Mouse (Mus musculus): ENCODE measurements around the gene Cabp2. TPM values are rescaled to one million over a fixed set of nuclear protein-coding genes. Genes with fewer than 3 reads are reported as not detected.
A peak's percentile ranks its signal among the peaks of the same experiment; 100 is the strongest.
"Not testable (repeated sequence)": the region's sequence is repeated elsewhere in the genome, so short reads cannot be mapped to it uniquely, and the experiment has no call there.

Cabp2 gene
- total RNA-seq, 2 experiments from 2014 or later, result not detected

GRCm38 (mm10) chr19:4117006-4117405 lies 35.6 kb downstream of the Cabp2 start:
- intact Hi-C loops (cut with DNase I), result no loop called here
- no peak for DNase-seq (ENCODE audit: low spot score in 2 of 2)

DNA sequence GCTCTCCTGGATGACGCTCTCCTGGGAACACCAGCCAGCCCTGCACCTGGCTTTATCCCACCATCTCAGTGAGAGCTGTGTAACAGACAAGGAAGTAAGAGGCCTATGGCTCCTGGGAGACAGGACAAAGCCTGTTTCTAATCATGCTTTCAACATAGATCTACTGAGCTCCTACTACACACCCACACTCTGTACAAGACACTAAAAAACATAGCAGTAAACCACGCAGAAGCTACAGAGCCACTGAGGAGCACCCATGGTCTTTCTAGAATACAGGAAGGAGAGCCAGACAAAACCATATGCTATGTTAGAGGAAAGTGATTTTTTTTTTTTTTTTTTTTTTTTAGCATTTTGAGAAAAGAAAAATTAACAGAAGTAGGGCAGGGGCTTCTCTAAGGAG lies 37.0 kb downstream of the Cabp2 start:
- no peak for DNase-seq (ENCODE audit: low spot score in 2 of 2)
- intact Hi-C loops (cut with DNase I), result no loop called here

DNA sequence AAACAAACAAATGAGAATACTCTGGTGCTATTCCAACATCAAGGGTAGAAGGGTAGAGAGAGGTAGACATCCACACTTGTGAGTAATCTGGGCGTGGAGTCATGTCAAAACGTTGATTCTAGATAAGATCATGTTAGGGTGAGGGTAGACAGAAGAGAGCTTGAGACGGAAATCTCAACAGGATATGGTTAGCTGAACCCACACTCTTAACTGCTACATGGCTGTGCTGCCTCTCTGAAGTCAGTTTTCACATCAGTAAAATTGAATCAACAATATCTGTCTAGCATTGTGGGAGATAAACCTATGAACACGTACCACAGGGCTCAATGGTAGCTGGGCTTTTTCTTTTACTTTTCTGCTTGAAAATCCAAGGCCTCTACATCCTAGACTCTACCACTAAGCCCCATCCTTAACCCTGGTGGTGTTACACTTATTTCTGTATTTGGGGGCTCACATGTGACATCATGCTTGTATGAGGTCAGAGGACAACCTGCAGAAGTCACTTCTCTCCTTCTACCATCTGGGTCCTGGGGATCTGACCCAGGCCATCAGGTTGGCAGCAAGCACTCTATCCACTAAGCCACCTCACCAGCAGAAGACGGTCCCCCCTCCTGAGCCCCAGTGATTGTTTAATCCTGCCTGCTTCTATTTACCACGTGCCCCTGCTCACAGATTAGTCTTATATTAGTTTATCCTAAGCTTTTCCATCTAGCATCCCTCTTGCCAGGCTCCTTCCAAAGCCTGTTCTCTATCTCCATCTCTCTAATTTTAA lies 38.5 kb downstream of the Cabp2 start:
- DNase-seq (ENCODE audit: low spot score in 2 of 2), result no peak
- intact Hi-C loops (cut with DNase I), result no loop called here

DNA sequence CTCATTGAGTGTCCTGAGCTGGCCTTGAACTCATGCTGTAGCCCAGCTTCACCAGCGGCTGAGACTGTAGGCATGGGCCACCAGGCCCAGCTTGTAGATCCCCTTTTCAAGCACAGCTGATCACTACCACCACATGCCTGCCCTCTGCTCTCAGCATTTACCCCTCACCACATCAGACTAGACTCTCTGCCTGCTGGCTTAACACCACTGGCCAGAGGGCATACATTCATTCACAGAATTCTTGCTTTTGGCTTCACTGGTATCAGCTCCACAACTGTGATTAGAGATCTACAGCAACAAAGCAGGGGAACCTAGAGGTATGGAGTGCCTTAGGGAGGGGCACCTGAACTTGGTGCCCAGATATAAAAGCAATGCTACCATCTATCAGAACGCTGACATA lies 39.1 kb downstream of the Cabp2 start:
- DNase-seq (ENCODE audit: low spot score in 2 of 2), result no peak
- intact Hi-C loops (cut with DNase I), result no loop called here

DNA sequence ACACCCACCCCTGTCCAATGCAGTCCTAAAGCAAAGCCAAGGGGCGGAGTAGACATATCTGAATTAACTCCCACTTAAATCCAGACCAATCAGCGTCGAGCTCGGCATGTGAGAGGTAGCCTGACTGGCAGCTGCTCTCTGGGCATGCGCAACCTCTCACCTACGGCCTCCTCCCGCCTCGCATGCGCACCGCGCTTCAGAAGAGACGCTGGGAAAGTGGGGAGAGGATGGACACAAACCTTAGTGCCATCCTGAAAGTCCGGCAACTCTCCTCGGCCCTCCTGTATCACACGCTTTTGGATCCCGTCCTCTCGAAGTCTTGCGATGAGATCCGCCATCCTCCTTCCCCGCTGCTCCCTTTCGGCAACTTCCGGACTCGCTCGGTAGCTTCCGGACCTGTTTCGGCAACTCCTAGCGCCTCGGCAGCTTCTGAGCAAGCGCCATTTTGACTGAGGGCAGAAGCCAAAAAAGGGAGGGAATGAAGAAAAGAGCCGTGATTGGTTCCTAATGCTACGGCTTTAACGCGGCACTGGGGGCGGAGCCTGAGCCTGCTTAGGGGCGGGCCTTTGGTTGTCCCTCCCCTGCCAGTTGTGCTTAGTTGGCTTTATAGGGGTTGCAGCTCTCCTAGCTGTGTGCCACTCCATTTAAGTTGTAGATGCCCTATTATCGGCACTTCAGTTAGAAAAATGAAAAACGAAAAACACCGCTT lies 39.9 kb downstream of the Cabp2 start:
- intact Hi-C loops (cut with DNase I), result no loop called here

DNA sequence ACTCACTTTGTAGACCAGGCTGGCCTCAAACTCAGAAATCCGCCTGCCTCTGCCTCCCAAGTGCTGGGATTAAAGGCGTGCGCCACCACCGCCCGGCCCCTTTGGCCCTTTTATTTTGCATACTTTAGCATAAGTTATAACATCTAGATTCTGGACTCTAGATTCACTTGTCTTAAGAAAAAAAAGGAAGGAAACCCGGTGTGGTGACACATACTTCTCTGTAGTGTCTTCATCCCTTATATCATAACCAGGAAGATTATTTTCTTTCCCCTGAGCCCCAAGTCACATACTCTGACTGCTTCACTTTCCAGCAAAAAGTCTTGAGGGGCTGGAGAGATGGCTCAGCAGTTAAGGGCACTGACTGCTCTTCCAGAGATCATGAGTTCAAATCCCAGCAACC lies 40.5 kb downstream of the Cabp2 start:
- DNase-seq (ENCODE audit: low spot score in 2 of 2); intact Hi-C loops (cut with DNase I): not testable (repeated sequence)

More for the DNA sequence above, 39.9 kb downstream of the Cabp2 start:
- peak; percentile 96 to 98 for DNase-seq (ENCODE audit: low spot score in 2 of 2)

GRCm38 (mm10) chr19:4122411-4123370 lies 41.3 kb downstream of the Cabp2 start:
- intact Hi-C loops (cut with DNase I), result no loop called here
- DNase-seq (ENCODE audit: low spot score in 2 of 2), result no peak

DNA sequence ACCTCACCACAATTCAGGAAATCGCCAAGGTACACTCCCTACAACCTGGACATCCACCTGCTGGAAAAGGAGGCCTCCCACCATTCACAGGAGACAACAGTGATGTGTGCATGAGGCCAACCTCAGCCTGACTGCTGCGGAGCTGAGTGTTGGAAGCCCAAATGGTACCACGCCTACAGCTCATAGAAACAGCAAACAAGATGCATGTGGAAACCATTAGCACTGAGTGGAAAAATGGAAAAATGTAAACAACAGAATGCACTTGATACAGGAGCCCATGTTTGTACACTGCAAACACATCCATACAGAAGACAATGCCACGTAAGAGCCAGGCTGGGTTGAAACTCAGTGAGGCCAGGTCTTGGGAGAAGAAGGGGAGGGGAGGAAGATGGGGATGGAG lies 43.1 kb downstream of the Cabp2 start:
- DNase-seq (ENCODE audit: low spot score in 2 of 2), result no peak
- intact Hi-C loops (cut with DNase I), result loop anchor here (2.0 kb wide), 1 partner anchor 38 kb away; the partner anchor contains the start of gene Rps6kb2

- not testable (repeated sequence) for DNase-seq (ENCODE audit: low spot score in 2 of 2)
- intact Hi-C loops (cut with DNase I), result loop anchor here (2.0 to 5.0 kb wide), 3 partner anchors 38 to 107 kb away; partner anchors contain the start of genes Pold4, Ppp1ca, Rps6kb2 and Tbc1d10c
Observed at GRCm38 (mm10) chr19:4125268-4125667, 43.9 kb downstream of the Cabp2 start.

- intact Hi-C loops (cut with DNase I), result loop anchor here (2.0 to 5.0 kb wide), 3 partner anchors 37 to 106 kb away; partner anchors contain the start of genes Pold4, Ppp1ca, Rps6kb2 and Tbc1d10c
- peak; percentile 97 for DNase-seq (ENCODE audit: low spot score in 2 of 2)
Observed at GRCm38 (mm10) chr19:4125741-4126696, 44.6 kb downstream of the Cabp2 start, which contains the start of gene Aip. Aip (minus strand) TSS chr19:4125858.

DNA sequence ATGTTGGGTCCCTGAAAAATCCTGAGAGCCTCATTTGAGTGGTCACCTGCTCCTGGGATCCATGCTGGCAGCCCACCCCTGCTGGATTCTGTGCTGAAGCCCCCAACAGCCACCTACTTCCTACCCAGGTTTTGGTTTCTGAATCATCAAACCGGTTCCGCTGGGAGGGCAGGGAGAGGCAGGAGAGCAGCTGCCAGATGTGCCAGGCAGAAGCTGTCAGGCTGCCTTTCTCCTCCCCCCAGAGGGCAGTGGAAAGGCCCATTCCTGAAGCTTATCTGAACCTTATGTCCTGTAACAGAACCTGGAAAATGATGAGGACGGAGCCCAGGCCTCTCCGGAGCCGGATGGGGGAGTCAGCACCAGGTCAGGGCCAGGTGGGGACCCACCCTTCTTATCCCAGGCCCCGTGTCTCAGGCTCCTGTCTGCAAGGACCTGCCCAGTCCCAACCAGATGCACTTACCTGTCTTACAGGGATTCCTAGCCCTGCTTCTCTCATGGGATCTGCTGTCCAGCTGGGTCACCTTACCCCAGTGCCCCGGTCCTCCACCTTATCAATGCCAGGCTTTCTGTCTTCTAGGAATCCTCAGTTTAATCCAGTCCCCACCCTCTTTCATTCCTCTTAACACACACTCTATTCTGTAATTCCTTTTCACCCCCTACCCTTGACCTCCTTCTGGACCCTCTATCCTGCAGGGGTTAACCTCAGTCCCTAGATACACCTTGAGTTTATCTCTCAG lies 45.5 kb downstream of the Cabp2 start:
- intact Hi-C loops (cut with DNase I), result loop anchor here (5.0 kb wide), 2 partner anchors 65 to 105 kb away; partner anchors contain the start of genes Pold4, Ppp1ca and Tbc1d10c
- DNase-seq (ENCODE audit: low spot score in 2 of 2), result peak; percentile 27 to 41

GRCm38 (mm10) chr19:4129462-4129861 lies 48.1 kb downstream of the Cabp2 start:
- DNase-seq (ENCODE audit: low spot score in 2 of 2), result no peak
- intact Hi-C loops (cut with DNase I), result loop anchor here (5.0 kb wide), 2 partner anchors 63 to 103 kb away; partner anchors contain the start of genes Pold4, Ppp1ca and Tbc1d10c

- intact Hi-C loops (cut with DNase I), result no loop called here
- no peak for DNase-seq (ENCODE audit: low spot score in 2 of 2)
Observed at GRCm38 (mm10) chr19:4130106-4130505, 48.7 kb downstream of the Cabp2 start.

- DNase-seq (ENCODE audit: low spot score in 2 of 2), result no peak
- intact Hi-C loops (cut with DNase I), result no loop called here
Observed at GRCm38 (mm10) chr19:4131075-4131474, 49.7 kb downstream of the Cabp2 start.

GRCm38 (mm10) chr19:4131768-4132167 lies 50.4 kb downstream of the Cabp2 start:
- no peak for DNase-seq (ENCODE audit: low spot score in 2 of 2)
- intact Hi-C loops (cut with DNase I), result no loop called here

GRCm38 (mm10) chr19:4134354-4134753 lies 53.0 kb downstream of the Cabp2 start:
- intact Hi-C loops (cut with DNase I), result no loop called here
- no peak for DNase-seq (ENCODE audit: low spot score in 2 of 2)

DNA sequence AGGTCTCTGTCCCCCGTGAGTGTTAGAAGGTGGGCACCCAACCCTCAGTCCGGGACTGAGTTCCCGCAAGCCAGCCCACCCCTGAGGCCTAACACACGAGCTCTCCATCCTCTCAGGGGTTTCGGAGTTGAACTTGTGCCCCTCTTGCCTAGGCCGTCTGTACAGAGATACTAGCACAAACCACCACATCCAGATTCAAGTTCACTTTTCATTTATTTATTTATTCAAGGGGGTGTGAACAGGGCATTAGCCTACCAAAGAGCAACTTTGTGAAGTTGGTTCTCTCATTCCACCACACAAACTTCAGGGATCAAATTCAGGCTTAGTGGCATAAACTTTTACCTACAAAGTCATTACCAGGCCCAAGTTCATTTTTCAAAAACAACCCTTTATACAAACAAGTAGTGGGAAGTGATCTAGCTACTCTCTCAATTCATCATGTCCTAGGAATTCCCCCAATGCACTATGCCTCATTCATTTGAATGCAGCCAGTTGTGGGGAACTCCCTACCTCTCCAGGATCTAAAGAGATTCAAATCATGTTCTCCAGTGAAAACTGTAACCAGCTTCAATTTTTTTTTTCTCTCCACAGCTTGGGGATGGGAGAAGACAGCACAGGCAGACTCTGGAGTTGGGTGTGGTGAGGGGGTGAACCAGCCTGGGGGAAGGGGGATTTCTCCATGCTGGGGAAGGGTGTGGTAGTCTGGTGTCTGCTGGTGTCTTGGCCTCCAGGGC lies 54.0 kb downstream of the Cabp2 start:
- DNase-seq (ENCODE audit: low spot score in 2 of 2); intact Hi-C loops (cut with DNase I): not testable (repeated sequence)
